Mouse (Mus musculus) skeletal muscle tissue, adult 2 months (tissue): ENCODE data around the gene Phldb3.
"Not testable (repeated sequence)": the region's sequence is repeated elsewhere in the genome, so short reads cannot be mapped to it uniquely, and the experiment has no call there.

Experiments
- DNase-seq: peaks from one replicate; pipeline ENCODE4 v3.0.0-alpha.2; 2012; ENCODE audit warnings: low read depth, low spot score

The Phldb3 gene

GRCm38 (mm10) chr7:24594309-24594803, 16.2 kb upstream of the Phldb3 start:
- DNase-seq = no peak

- no peak for DNase-seq
Measured at GRCm38 (mm10) chr7:24595464-24595863, 15.1 kb upstream of the Phldb3 start.

GRCm38 (mm10) chr7:24598121-24598520, 12.4 kb upstream of the Phldb3 start:
- no peak for DNase-seq

- DNase-seq = no peak
Measured at GRCm38 (mm10) chr7:24599211-24600067, 11.1 kb upstream of the Phldb3 start.

GRCm38 (mm10) chr7:24600941-24601597, 9.5 kb upstream of the Phldb3 start:
- peak; percentile 87 for DNase-seq

GRCm38 (mm10) chr7:24605561-24605960, 5.0 kb upstream of the Phldb3 start:
- DNase-seq = no peak

- DNase-seq = no peak
Measured at GRCm38 (mm10) chr7:24606046-24606445, 4.5 kb upstream of the Phldb3 start.

GRCm38 (mm10) chr7:24608017-24608416, 2.5 kb upstream of the Phldb3 start:
- DNase-seq = peak; percentile 72

- no peak for DNase-seq
Measured at GRCm38 (mm10) chr7:24608561-24608960, 2.0 kb upstream of the Phldb3 start.

GRCm38 (mm10) chr7:24610879-24611494, 424 bp downstream of the Phldb3 start:
- peak; percentile 74 for DNase-seq

- no peak for DNase-seq
Measured at GRCm38 (mm10) chr7:24611709-24612108, 1.1 kb downstream of the Phldb3 start.

- DNase-seq = no peak
Measured at GRCm38 (mm10) chr7:24612308-24612910, 1.8 kb downstream of the Phldb3 start.

- no peak for DNase-seq
Measured at GRCm38 (mm10) chr7:24614816-24615215, 4.3 kb downstream of the Phldb3 start.

- DNase-seq = no peak
Measured at GRCm38 (mm10) chr7:24617763-24618162, 7.2 kb downstream of the Phldb3 start.

GRCm38 (mm10) chr7:24618374-24618773, 7.8 kb downstream of the Phldb3 start:
- DNase-seq = not testable (repeated sequence)

- DNase-seq = no peak
Measured at GRCm38 (mm10) chr7:24619671-24620397, 9.3 kb downstream of the Phldb3 start.

GRCm38 (mm10) chr7:24621193-24621592, 10.6 kb downstream of the Phldb3 start:
- DNase-seq = no peak

GRCm38 (mm10) chr7:24622967-24623366, 12.4 kb downstream of the Phldb3 start:
- no peak for DNase-seq

- peak; percentile 77 for DNase-seq
Measured at GRCm38 (mm10) chr7:24628685-24629610, 18.4 kb downstream of the Phldb3 start.

- no peak for DNase-seq
Measured at GRCm38 (mm10) chr7:24629672-24630071, 19.1 kb downstream of the Phldb3 start.
